Mouse (Mus musculus) lung, embryonic 14.5 days (tissue): ENCODE results near the gene Lrmda. TPM values are rescaled to one million over a fixed set of nuclear protein-coding genes. Genes with fewer than 3 reads are reported as not detected.

ENCODE experiments used
- ATAC-seq: fragments of 200-750 bp; cut with Nextera tagmentation; 2 replicates; pipeline ENCODE4 v1.8.0; 2017; ENCODE audit warnings: mild to moderate bottlenecking, moderate TSS enrichment, moderate library complexity; ENCODE audit not compliant: insufficient read depth
- DNase-seq: peaks from one replicate; pipeline ENCODE4 v3.0.0-alpha.2; 2015
- H3K27ac ChIP-seq: fragments of 300-500 bp; sonication (generic); 2 replicates; pipeline ENCODE4 v1.5.1; 2014; ENCODE audit warnings: low read depth, mild to moderate bottlenecking, moderate library complexity
- H3K27me3 ChIP-seq: fragments of 300-500 bp; sonication (generic); 2 replicates; pipeline ENCODE4 v1.6.1; 2014; ENCODE audit warnings: low read length, control low read depth; ENCODE audit not compliant: insufficient read depth
- H3K36me3 ChIP-seq: fragments of 300-500 bp; sonication (generic); 2 replicates; pipeline ENCODE4 v1.6.1; 2014; ENCODE audit warnings: control low read depth; ENCODE audit not compliant: insufficient read depth
- H3K4me1 ChIP-seq: fragments of 300-500 bp; sonication (generic); 2 replicates; pipeline ENCODE4 v1.6.1; 2014; ENCODE audit warnings: antibody characterized with exemption, control low read depth; ENCODE audit not compliant: insufficient read depth
- H3K4me2 ChIP-seq: fragments of 300-500 bp; sonication (generic); 2 replicates; pipeline ENCODE4 v1.6.1; 2014; ENCODE audit warnings: mild to moderate bottlenecking
- H3K4me3 ChIP-seq: fragments of 300-500 bp; sonication (generic); 2 replicates; pipeline ENCODE4 v1.5.1; 2014; ENCODE audit warnings: low read depth, low read length
- H3K9ac ChIP-seq: fragments of 300-500 bp; sonication (generic); 2 replicates; pipeline ENCODE4 v1.6.1; 2014
- H3K9me3 ChIP-seq: fragments of 300-500 bp; sonication (generic); 2 replicates; pipeline ENCODE4 v1.6.1; 2016; ENCODE audit warnings: low read depth, low read length, control low read depth
- CTCF ChIP-seq: IDR thresholded peaks from 2 replicates; pipeline ENCODE4 v1.5.1; 2016; ENCODE audit warnings: antibody characterized with exemption, low read depth
- WGBS: fragments of 180-500 bp; shearing (Covaris S2); extraction: QIAGEN DNeasy Blood & Tissue Kit; methylation state at CpG from one replicate; pipeline ENCODE4 v1.1.7; 2014; 5-methylcytosine and 5-hydroxymethylcytosine counted together
- polyA plus RNA-seq: library from polyadenylated mRNA; unstranded; fragments of >200 nt; fragmentation: Nextera tagmentation; extraction: Ambion mirVana; gene quantifications from 2 replicates; pipeline ENCODE4 v1.2.1, GENCODE M21; 2014

Lrmda gene
- polyA plus RNA-seq, 1 experiment from 2014 or later = 1.1 TPM

DNA sequence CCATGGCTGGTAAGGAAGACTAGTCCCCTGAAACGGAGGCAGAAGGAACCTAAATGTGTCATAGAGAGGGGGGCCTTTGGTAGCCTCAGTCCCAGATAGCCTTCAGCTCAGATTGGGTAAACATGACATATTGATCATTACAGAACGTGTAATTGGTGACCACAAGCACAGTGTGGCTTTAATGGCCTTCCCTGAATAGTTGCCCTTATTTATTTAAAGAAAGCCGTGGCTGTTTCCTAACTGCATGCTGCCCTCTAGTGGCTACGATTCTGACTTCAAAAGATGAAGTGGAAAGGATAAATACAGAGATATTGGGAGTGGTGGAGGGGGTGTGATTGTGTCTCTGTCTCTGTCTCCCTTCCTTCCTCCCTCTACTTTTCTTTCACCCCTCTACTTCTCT lies 1026.8 kb downstream of the Lrmda start:
- Histone ChIP-seq H3K4me1 (peaks cover 5% of the 10 kb centered on the region; the same call in 1 of the 2 replicates), H3K27me3 (no peaks in the 10 kb centered on the region), H3K9ac (no peak overlapping the region), H3K4me2 (no peak overlapping the region), H3K36me3 (no peaks in the 10 kb centered on the region), H3K4me3 (no peak overlapping the region), H3K27ac (no peak overlapping the region), H3K9me3 (no peaks in the 10 kb centered on the region)
- TF ChIP-seq CTCF = peak; percentile 83
- DNase-seq = peak; percentile 97
- 0 out of 2 replicates have a peak, but pooled peaks have one; percentile 44 for ATAC-seq
- WGBS = 10% methylated on average over 4 of the region's 4 CpGs

DNA sequence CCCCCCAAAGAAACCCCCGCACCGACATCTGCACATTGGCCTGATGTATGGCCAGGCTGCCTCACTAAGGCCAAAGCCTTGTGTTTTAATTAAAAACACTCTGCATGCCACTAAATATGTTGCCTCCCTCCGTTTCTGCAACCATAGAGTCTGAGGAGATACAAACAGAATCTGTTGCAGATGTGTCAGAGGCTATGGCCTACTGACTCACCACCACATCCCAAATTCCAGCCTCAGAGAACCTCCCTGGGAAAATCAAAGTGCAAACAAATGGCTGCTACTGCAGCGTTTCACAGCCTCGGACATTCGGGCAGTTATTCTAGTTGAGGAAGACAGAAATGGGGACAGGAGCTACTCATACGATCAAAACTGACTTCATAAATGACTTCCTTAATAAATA lies 1031.9 kb downstream of the Lrmda start:
- no peaks in the 10 kb centered on the region for H3K4me1 ChIP-seq
- ATAC-seq (no peak), DNase-seq (no peak)
- no peak overlapping the region for H3K4me3 ChIP-seq
- H3K9ac ChIP-seq = no peak overlapping the region
- WGBS = 63% methylated on average over 7 of the region's 7 CpGs
- no peaks in the 10 kb centered on the region for H3K9me3 ChIP-seq
- H3K27ac ChIP-seq = no peak overlapping the region
- no peak for TF ChIP-seq CTCF
- no peaks in the 10 kb centered on the region for H3K27me3 ChIP-seq
- no peaks in the 10 kb centered on the region for H3K36me3 ChIP-seq
- H3K4me2 ChIP-seq = no peak overlapping the region

DNA sequence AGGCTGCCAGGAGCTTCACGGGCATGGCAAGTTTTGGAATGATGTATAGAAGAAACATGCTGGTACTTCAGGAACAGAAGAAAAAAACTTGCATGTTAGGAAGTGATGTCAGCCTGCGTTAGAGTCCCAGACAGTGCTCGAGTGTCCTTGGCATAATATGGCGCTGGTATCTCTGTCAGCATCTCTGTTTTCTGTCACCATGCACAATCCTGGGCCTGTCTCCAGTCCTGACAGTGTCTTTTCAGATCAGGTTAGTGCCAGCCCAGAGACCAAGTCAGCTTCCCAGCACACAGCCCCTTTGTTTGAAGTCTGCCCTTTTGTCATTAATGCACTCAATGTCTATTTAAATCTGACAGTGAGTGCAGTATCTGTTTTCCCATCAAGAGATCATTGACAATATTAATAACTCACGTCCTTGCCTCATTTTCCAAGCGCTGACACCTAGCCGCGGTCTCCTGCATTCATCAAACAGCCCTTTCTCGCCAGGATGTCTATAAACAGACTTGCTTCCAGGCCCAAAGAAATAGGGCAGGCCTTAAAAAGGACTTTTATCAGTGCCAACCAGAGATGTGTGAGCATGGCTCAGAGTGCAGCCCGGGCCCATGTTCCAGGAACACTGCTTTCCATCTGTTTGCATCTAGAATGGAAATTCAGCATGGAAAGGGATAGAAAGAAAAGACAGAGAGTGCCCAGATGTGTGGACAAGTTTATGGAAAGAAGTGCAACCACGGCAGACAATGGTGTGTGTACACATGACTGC lies 1033.5 kb downstream of the Lrmda start:
- WGBS = 62% methylated on average over 11 of the region's 11 CpGs
- no peak for TF ChIP-seq CTCF
- DNase-seq = no peak
- Histone ChIP-seq H3K27ac (no peak overlapping the region), H3K9ac (no peak overlapping the region), H3K4me3 (no peak overlapping the region), H3K9me3 (no peaks in the 10 kb centered on the region), H3K36me3 (no peaks in the 10 kb centered on the region), H3K4me1 (0 out of 2 replicates have a peak, but pooled peaks cover 3% of the 10 kb centered on the region), H3K4me2 (no peak overlapping the region), H3K27me3 (no peaks in the 10 kb centered on the region)
- ATAC-seq = no peak

DNA sequence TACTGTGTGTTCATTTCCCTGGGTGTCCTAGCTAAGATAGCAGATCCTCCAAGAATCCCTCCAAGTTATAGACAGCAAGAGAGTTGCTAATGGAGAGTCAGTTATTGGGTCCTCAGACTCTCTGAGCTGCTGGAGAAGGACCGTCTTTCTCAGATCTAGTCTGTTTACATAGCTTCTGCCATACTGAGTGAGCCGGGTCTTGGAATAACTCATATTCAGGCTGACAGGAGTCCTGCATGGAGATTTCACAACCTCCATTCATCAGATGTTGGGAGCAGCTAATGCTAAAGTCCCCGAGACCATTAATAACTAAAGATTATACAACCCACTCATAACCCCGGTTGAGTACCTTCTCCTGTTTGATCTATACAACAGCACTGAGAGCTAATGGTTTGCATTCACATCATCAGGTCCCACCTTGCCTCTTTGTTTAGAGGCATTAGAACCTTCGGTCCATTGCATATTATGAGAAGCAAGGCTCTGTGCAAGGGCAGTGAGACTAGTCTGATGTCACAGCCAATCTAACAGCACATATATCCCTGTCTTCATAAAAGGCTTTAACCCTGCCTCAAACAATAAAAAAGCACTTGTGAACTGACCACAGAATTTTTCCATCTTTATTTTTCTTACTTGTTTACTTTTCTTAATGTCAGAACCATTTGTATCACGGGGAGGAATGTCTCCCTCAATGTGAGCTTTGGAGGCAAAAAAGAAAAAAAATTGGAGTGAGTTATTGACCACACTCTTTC lies 1037.9 kb downstream of the Lrmda start:
- H3K9ac ChIP-seq = no peak overlapping the region
- H3K9me3 ChIP-seq = no peaks in the 10 kb centered on the region
- H3K4me1 ChIP-seq = peaks cover 7% of the 10 kb centered on the region; the same call in 1 of the 2 replicates
- no peak for TF ChIP-seq CTCF
- WGBS = 29% methylated on average over 6 of the region's 6 CpGs
- H3K4me2 ChIP-seq = no peak overlapping the region
- H3K27ac ChIP-seq = no peak overlapping the region
- H3K4me3 ChIP-seq = no peak overlapping the region
- ATAC-seq (peak; percentile 81), DNase-seq (peak; percentile 76)
- no peaks in the 10 kb centered on the region for H3K36me3 ChIP-seq
- H3K27me3 ChIP-seq = no peaks in the 10 kb centered on the region

DNA sequence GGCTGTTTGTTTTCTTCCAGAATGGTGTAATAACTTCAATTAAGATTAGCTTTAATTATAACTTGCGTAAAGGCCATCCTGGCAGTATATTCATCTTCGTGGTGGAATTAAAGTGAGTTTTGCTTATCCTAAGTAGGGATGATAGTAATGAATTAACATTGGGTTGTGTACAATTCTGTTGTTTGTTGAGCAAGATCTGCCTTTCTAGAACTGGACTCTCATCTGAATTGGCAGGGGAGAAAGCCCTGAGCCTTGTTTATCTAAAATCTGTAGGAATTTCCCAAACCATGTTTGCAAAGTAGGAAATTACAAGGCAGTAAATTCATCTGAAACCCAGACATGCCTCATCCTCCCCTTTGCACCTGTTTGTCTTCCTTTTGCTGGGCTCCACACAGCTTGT lies 1038.5 kb downstream of the Lrmda start:
- peaks cover 7% of the 10 kb centered on the region; the same call in 1 of the 2 replicates for H3K4me1 ChIP-seq
- ATAC-seq (no peak; the same call in 1 of the 2 replicates), DNase-seq (no peak)
- no peak for TF ChIP-seq CTCF
- no peak overlapping the region for H3K9ac ChIP-seq
- peak overlapping the region; percentile 50; the same call in 1 of the 2 replicates for H3K27ac ChIP-seq
- H3K4me3 ChIP-seq = no peak overlapping the region
- WGBS = 37% methylated on average over 2 of the region's 2 CpGs
- H3K27me3 ChIP-seq = no peaks in the 10 kb centered on the region
- no peaks in the 10 kb centered on the region for H3K9me3 ChIP-seq
- no peaks in the 10 kb centered on the region for H3K36me3 ChIP-seq
- no peak overlapping the region for H3K4me2 ChIP-seq

DNA sequence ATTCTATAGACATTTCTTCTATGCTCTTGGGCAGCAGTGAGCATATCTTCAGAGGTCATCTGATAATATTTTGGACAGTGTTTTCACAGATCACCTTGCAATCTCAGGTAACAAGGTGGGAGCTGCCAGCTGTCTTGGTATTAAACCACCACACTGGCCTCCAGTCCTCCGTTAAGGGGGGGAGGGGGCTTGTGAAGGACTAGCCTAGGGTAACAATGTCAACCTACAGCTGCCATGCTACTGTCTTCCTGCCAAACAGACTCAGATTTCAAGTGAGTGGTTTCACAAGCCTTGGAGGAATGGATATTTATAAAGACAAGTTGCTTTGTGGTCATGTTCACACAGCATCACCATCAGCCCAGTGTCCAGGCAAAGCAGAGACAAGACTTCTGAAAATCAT lies 1059.2 kb downstream of the Lrmda start:
- WGBS = 35% methylated on average over 1 of the region's 1 CpGs
- no peaks in the 10 kb centered on the region for H3K9me3 ChIP-seq
- TF ChIP-seq CTCF = no peak
- H3K9ac ChIP-seq = no peak overlapping the region
- ATAC-seq (no peak), DNase-seq (no peak)
- H3K27ac ChIP-seq = no peak overlapping the region
- no peaks in the 10 kb centered on the region for H3K27me3 ChIP-seq
- no peaks in the 10 kb centered on the region for H3K4me1 ChIP-seq
- no peak overlapping the region for H3K4me3 ChIP-seq
- H3K4me2 ChIP-seq = no peak overlapping the region
- no peaks in the 10 kb centered on the region for H3K36me3 ChIP-seq

DNA sequence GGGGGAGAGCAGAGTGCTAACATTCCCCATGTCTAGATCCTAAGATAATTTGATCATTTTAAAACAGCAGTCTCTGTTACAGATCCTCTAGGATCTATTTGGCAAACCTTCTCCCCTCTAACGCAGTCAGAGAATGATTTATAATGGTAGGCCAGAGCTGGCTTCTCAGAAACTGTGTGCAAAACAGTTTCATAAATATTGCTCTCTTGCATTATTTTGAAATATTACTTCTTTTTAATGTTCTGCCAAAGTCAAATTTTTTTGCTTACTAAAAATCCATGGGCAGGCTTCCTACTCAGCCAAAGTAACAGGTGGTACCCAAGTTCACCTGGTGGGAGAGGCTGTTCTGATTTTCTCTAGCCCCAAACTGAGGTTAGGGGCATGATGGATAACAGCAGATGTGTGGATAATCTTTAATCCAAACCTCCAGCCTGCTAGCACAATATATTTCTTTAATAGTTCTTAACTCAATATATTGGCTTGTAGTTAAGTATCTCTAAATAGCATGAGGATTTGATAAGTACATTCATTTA lies 1064.8 kb downstream of the Lrmda start:
- 0 out of 2 replicates have a peak overlapping the region, but pooled peaks have one; percentile 6 for H3K27ac ChIP-seq
- H3K9me3 ChIP-seq = no peaks in the 10 kb centered on the region
- no peak overlapping the region for H3K9ac ChIP-seq
- H3K4me1 ChIP-seq = peaks cover 6% of the 10 kb centered on the region; the same call in 1 of the 2 replicates
- no peak overlapping the region for H3K4me3 ChIP-seq
- 38% methylated on average over 1 of the region's 1 CpGs for WGBS
- TF ChIP-seq CTCF = no peak
- ATAC-seq = no peak
- H3K36me3 ChIP-seq = no peaks in the 10 kb centered on the region
- H3K27me3 ChIP-seq = no peaks in the 10 kb centered on the region
- DNase-seq = peak; percentile 53
- no peak overlapping the region for H3K4me2 ChIP-seq
